Mouse (Mus musculus) E14TG2a.4 (cell line): ENCODE data around the gene Serinc1.

Source experiments
- H3K27me3 ChIP-seq: 2 replicates; pipeline ENCODE4 v1.6.1; 2014; ENCODE audit warnings: low read length, control low read depth; ENCODE audit not compliant: insufficient read depth
- H3K36me3 ChIP-seq: 2 replicates; pipeline ENCODE4 v1.6.1; 2014; ENCODE audit warnings: low read length, control low read depth; ENCODE audit not compliant: insufficient read depth
- H3K4me1 ChIP-seq: replicated peaks from 2 replicates; pipeline ENCODE4 v1.6.1; 2014; ENCODE audit warnings: low read depth, low read length, control low read depth
- H3K4me3 ChIP-seq: replicated peaks from 2 replicates; pipeline ENCODE4 v1.5.1; 2014; ENCODE audit warnings: mild to moderate bottlenecking, low read length
- H3K9me3 ChIP-seq: 2 replicates; pipeline ENCODE4 v1.6.1; 2014; ENCODE audit warnings: low read length, control low read depth
- CTCF ChIP-seq: conservative IDR thresholded peaks from 2 replicates; pipeline ENCODE4 v1.5.1; 2014; ENCODE audit warnings: low read length
- NANOG ChIP-seq: IDR thresholded peaks from 2 replicates; pipeline ENCODE4 v1.6.1; 2014; ENCODE audit warnings: borderline replicate concordance, low read length, mixed read lengths
- POU5F1 ChIP-seq: IDR thresholded peaks from 2 replicates; pipeline ENCODE4 v1.6.1; 2014; ENCODE audit warnings: low read length, borderline replicate concordance

Gene Serinc1

DNA sequence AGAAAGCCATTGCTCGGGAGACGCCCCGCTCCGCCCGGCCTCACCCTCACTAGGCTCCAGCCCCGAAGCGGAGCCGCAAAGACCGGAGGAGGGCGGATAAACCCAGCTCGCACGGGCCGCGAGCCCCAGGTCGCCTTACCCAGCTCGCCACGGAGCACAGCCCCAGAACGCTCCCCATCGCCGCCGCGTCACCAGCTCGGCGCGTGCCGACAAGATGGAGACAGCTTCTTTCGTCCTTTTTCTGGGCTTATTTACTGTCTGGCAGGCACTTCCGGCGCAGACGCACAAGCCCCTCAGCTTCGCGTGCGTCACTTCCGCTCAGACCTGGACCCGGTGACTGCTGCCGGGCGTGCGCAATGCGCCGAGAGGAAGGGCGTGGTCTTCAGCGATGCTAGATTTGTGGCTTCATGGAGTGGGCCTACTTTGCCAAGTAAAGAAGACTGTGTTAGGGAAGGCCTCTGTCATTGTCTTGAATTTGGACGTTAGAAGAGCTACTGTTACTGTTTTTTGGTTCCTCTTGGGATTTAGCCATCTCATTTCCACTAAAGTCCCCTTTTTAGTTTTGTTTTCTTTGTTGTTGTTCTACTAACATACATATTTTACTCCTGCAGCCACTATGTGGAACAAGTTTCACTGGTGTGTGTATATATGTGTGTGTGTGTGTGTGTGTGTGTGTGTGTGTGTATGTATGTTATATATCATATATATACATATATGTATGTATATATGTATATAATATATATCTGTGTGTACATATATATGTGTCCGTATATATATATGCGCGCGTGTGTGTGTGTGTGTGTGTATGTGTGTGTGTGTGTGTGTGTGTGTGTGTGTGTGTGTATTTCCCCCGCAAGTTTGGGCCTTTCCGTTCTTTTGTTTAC is at the start of gene Serinc1:
Gene Serinc1, minus strand, starts transcription at position 313 of the 884 bp plus-strand sequence.
- no peaks in the 10 kb centered on the region for H3K27me3 ChIP-seq
- no peak for TF ChIP-seq CTCF

DNA sequence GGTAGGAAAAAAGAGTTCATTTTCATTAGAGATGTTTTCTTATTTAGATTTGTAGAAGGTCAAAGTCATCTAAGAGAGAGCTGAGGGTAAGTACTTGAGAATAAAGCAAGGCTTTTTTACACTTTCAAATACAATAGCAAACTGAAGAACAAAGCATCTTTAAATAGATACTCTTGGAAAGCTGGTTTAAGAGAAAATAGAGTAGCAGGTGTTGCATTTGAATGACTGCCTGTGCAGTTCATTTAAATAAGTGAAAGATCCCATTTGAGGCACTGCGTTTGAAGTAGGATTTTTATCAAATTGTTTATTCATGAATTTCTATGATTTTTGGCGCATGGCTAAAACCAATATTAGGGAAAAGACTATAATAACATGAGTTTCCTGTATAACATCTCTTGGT is 44.4 kb upstream of the Serinc1 start:
- H3K9me3 ChIP-seq: no peaks in the 10 kb centered on the region
- H3K4me3 ChIP-seq: no peak overlapping the region
- TF ChIP-seq NANOG: peak; percentile 51; the same call in 1 of the 2 replicates
- TF ChIP-seq CTCF: no peak
- peaks cover 38% of the 10 kb centered on the region for H3K4me1 ChIP-seq
- no peaks in the 10 kb centered on the region for H3K27me3 ChIP-seq
- H3K36me3 ChIP-seq: no peaks in the 10 kb centered on the region

More for the DNA sequence above, at the start of gene Serinc1:
- Histone ChIP-seq H3K4me3 (peak within 1 kb of the TSS; percentile 96), H3K4me1 (peaks cover 30% of the 10 kb centered on the region), H3K9me3 (no peaks in the 10 kb centered on the region), H3K36me3 (peaks cover 4% of the 10 kb centered on the region)

DNA sequence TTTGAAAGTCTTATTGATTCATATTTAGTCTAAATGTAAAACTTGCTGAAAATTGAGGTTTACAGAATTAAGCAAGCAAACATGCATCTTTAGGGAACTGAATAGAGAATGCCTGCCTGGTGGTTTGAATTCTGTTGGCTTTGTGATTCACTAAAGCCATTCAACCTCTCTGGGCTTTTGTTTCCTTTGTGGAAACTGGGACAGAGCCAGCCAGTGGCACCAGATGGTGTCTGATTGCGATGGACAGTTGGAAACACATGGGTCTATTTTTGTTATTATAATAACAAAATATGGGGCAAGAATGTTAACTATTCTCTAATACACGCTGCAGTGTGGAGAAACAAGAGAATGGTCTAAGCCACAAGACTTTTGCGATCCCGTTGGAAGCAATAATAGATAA is 39.8 kb upstream of the Serinc1 start:
- H3K4me3 ChIP-seq: no peak overlapping the region
- no peaks in the 10 kb centered on the region for H3K27me3 ChIP-seq
- TF ChIP-seq CTCF (no peak), NANOG (no peak), POU5F1 (no peak)
- no peaks in the 10 kb centered on the region for H3K36me3 ChIP-seq
- peaks cover 31% of the 10 kb centered on the region for H3K4me1 ChIP-seq
- H3K9me3 ChIP-seq: no peaks in the 10 kb centered on the region

DNA sequence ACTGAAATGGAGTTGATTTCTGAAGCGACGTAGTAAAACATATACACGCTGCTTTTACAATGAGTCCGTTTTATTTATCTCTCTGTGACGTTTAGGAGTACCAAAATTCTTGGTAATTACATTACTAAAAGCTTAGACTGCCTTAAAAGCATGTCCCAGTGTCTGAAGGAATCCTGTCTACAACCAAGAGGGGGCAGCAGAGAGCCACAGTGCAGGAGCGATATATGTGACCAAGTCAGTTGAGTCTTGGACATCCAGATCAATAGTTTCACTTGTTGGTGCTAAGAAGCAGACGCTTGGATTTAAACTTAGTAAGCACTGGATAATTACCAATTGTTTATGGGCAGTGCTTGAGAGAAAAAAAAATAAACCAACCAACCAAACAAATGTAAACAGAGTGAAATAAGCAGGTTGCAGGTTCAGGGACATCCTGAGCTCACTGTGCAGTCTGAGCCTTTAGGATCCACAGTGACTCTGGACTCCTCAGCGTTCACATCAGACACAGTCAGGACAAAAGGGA is 38.9 kb upstream of the Serinc1 start:
- Histone ChIP-seq H3K27me3 (no peaks in the 10 kb centered on the region), H3K4me3 (no peak overlapping the region), H3K4me1 (peaks cover 35% of the 10 kb centered on the region), H3K9me3 (no peaks in the 10 kb centered on the region), H3K36me3 (no peaks in the 10 kb centered on the region)
- TF ChIP-seq CTCF (peak; percentile 92), POU5F1 (no peak)

DNA sequence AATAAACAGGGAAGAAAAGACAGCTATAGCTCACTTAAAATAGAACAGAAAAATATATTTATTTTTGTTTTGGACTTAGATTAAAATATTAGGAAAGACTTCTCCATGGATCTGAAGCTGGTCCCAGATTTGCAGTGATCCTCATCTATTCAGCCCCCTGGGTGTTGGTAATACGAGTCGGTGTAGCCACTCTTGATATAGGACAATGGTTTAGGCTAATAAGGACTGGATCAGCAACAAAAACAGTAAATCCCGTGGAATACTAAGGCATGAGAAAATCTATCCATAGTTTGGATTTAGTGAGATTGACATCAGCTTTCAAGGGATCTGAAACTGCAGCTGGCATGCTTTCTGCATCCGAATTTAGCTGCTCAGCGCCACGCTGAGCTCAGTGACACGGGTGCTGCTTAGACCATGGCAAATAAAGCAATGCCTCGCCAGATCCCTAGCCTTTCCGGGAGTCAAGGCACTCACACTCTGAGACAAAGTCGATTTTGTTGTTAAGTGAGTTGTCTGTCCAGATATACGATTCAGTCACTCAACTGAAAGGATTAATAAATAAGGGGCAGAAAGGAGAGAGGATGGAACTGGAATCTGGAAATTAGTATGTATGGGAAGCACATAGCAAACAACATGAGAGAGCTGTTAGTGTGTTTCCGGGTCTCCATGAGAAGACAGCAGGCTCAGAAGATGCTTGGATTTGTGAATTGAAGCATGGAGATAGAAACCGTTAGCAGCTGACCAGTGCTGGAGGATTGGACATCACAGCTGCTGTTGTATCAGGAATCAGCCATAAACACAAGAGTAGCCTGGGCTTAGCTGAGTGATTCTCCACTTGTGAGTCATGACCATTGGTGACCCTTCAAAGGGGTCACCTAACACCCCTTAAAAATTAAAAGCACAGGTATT is 36.9 kb upstream of the Serinc1 start:
- H3K36me3 ChIP-seq: no peaks in the 10 kb centered on the region
- H3K4me3 ChIP-seq: no peak overlapping the region
- TF ChIP-seq NANOG (no peak), POU5F1 (no peak), CTCF (no peak)
- no peaks in the 10 kb centered on the region for H3K9me3 ChIP-seq
- H3K4me1 ChIP-seq: peaks cover 20% of the 10 kb centered on the region
- H3K27me3 ChIP-seq: no peaks in the 10 kb centered on the region

DNA sequence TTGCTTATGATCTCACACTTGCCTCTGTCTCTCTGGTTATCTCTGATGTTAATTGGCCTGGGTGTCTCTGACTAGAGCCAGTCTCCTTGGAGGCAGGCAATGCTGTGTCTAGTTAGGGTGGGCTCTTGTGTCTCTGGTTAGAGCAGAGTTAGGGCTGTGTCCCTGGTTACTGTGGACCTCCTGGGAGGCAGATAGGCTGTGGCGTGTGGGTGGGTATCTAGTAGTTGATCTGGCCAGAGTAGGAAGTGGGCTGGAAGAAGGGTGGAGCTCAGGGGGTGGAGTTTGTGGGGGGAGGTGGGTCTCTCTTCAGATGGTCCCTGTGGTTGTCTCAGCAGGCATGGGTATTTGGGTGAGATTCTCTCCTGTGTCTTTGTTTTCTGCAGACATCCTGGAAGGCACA is 33.9 kb upstream of the Serinc1 start:
- Histone ChIP-seq H3K4me3 (no peak overlapping the region), H3K27me3 (no peaks in the 10 kb centered on the region), H3K4me1 (peaks cover 6% of the 10 kb centered on the region), H3K9me3 (no peaks in the 10 kb centered on the region), H3K36me3 (no peaks in the 10 kb centered on the region)
- no peak for TF ChIP-seq POU5F1
- TF ChIP-seq NANOG: no peak
- no peak for TF ChIP-seq CTCF

DNA sequence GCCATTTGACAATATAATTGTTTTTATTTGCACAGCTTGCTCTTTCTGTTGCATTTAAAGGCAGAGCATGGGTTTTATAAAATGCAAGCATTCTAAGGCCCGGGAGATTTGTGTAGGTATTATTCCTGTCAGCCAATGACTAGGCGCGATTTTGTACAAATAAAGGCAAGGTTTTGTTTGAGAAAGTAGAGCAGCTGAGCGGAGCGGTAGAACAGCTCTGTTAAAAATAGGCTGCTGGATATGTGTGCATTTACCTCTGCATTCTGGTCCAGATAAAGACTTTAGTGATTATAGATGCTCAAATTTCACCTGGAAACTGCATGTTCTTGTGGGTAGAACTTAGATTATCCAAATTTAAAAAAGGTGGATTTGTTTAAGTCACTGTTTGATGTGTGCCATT is 25.3 kb upstream of the Serinc1 start:
- Histone ChIP-seq H3K36me3 (no peaks in the 10 kb centered on the region), H3K4me1 (no peaks in the 10 kb centered on the region; the same call in 1 of the 2 replicates), H3K27me3 (no peaks in the 10 kb centered on the region), H3K9me3 (no peaks in the 10 kb centered on the region), H3K4me3 (no peak overlapping the region)
- TF ChIP-seq CTCF (no peak), NANOG (no peak), POU5F1 (no peak)

DNA sequence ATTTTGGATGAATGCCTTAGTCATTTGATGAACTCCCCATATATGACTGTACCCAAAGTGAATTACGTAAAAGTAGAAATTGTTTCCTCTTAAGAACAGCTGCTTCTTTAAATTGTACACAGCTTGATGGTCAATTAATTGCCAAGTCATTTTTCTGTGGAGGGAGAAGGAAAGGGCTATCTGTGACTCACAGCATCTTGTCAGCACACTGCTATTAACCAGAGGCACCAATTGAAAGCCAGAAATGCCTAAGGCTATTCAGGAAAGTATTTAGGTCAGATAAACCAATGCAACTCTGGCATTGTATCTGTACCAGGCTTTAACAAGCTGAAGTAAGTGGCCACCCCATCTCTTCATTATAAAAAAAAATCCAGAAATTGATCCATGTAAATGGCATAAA is 21.4 kb upstream of the Serinc1 start:
- H3K4me1 ChIP-seq: no peaks in the 10 kb centered on the region
- no peak overlapping the region for H3K4me3 ChIP-seq
- no peaks in the 10 kb centered on the region for H3K36me3 ChIP-seq
- H3K27me3 ChIP-seq: no peaks in the 10 kb centered on the region
- no peaks in the 10 kb centered on the region for H3K9me3 ChIP-seq
- no peak for TF ChIP-seq NANOG
- TF ChIP-seq POU5F1: no peak
- no peak for TF ChIP-seq CTCF
